In the genomic region with DNA sequence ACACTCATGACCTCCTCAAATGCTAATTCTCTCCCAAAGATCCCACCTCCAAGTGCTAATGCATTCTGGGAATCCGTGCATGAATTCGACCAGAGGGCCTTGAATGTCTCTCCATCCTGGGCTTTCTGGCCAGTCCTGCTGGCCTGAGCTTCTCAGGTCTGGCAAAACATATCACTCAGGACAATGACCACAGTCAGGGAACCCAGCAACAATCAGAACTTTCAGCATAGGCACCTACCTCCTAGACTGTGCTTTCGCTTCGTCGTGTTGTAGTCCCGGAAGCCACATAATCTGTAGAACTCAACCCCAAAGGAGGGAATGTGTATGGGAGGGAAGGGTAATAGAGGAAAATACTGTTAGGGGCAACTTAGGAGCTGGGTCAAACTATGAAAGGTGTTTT, we compare ENCODE assay signal across 35 mouse cellular contexts.
"Had no signal": no experiment of that assay in that cellular context is flagged by ENCODE, and none has a peak within 500 bp of the region (broad histone marks: within the 10 kb centered on the region; RNA-seq: fewer than 3 reads in every experiment).

No protein-coding gene starts in this region.

- H3K9ac ChIP-seq: heart, embryonic 12.5 days; heart, embryonic 13.5 days; heart, embryonic 15.5 days; hindbrain, embryonic 12.5 days; hindbrain, embryonic 13.5 days; hindbrain, embryonic 14.5 days; hindbrain, embryonic 15.5 days; intestine, embryonic 15.5 days; kidney, embryonic 15.5 days had no signal

- H3K27me3 ChIP-seq: heart, embryonic 12.5 days; heart, embryonic 13.5 days; heart, embryonic 15.5 days; hindbrain, embryonic 12.5 days; hindbrain, embryonic 13.5 days; hindbrain, embryonic 15.5 days; intestine, embryonic 15.5 days; kidney, embryonic 15.5 days had no signal

- H3K36me3 ChIP-seq: heart, embryonic 10.5 days; heart, embryonic 12.5 days; heart, embryonic 13.5 days; heart, embryonic 15.5 days; hindbrain, embryonic 10.5 days; hindbrain, embryonic 12.5 days; hindbrain, embryonic 13.5 days; hindbrain, embryonic 15.5 days; intestine, embryonic 15.5 days; kidney, embryonic 15.5 days had no signal

- H3K27ac ChIP-seq: heart, embryonic 10.5 days; heart, embryonic 13.5 days; heart, embryonic 15.5 days; hindbrain, embryonic 10.5 days; hindbrain, embryonic 12.5 days; hindbrain, embryonic 13.5 days; hindbrain, embryonic 14.5 days; hindbrain, embryonic 15.5 days; hindbrain, postnatal 0 days; intestine, embryonic 15.5 days; kidney, embryonic 15.5 days; kidney, postnatal 0 days; layer of hippocampus, adult 2 months had no signal

- H3K9me3 ChIP-seq: heart, embryonic 10.5 days; heart, embryonic 13.5 days; heart, embryonic 15.5 days; hindbrain, embryonic 10.5 days; hindbrain, embryonic 12.5 days; hindbrain, embryonic 13.5 days; hindbrain, embryonic 15.5 days; intestine, embryonic 15.5 days; kidney, embryonic 15.5 days had no signal

- ATAC-seq: hindbrain, embryonic 16.5 days; hindbrain, postnatal 0 days; inflammation-experienced regulatory T-cells, adult 6 months; intestine, embryonic 15.5 days; intestine, embryonic 16.5 days; intestine, postnatal 0 days had no signal

- H3K4me2 ChIP-seq: heart, embryonic 11.5 days; heart, embryonic 12.5 days; heart, embryonic 13.5 days; heart, embryonic 15.5 days; hindbrain, embryonic 12.5 days; hindbrain, embryonic 13.5 days; hindbrain, embryonic 14.5 days; hindbrain, embryonic 15.5 days; intestine, embryonic 15.5 days; kidney, embryonic 15.5 days had no signal

- H3K4me3 ChIP-seq: heart, embryonic 10.5 days; heart, embryonic 12.5 days; heart, embryonic 13.5 days; heart, embryonic 15.5 days; hindbrain, embryonic 10.5 days; hindbrain, embryonic 12.5 days; hindbrain, embryonic 13.5 days; hindbrain, embryonic 15.5 days; intestine, embryonic 15.5 days; kidney, embryonic 15.5 days; layer of hippocampus, adult 2 months had no signal

- H3K4me1 ChIP-seq: heart, embryonic 10.5 days; heart, embryonic 12.5 days; heart, embryonic 13.5 days; heart, embryonic 15.5 days; hindbrain, embryonic 10.5 days; hindbrain, embryonic 12.5 days; hindbrain, embryonic 13.5 days; hindbrain, embryonic 15.5 days; intestine, embryonic 15.5 days; kidney, embryonic 15.5 days had no signal

- DNase-seq: heart, postnatal 10 days; heart, postnatal 14 days; heart, postnatal 36 days; heart, postnatal 4 days; kidney, adult 11 months; kidney, adult 18-20 months; kidney, adult 2 months; kidney, adult 8-10 months; kidney, adult 9 months; kidney, postnatal 10 days; kidney, postnatal 14 days; kidney, postnatal 25 days; kidney, postnatal 36 days; kidney, postnatal 4 days; layer of hippocampus, adult 9-11 months; layer of hippocampus, postnatal 36 days had no signal
